Mouse (Mus musculus) 3T3-L1 (cell line): ENCODE results near the gene Cd300lg.

Source experiments
- DNase-seq: peaks from one replicate; pipeline ENCODE4 v3.0.0-alpha.2; 2015; ENCODE audit warnings: low read depth, low spot score

Cd300lg gene

GRCm38 (mm10) chr11:102041350-102041949 is at the start of gene Cd300lg:
Cd300lg (plus strand) TSS chr11:102041509.
- no peak for DNase-seq

GRCm38 (mm10) chr11:101991813-101992212 is 49.5 kb upstream of the Cd300lg start:
- DNase-seq = no peak

GRCm38 (mm10) chr11:101992411-101992810 is 48.9 kb upstream of the Cd300lg start:
- DNase-seq = no peak

GRCm38 (mm10) chr11:101994100-101994499 is 47.2 kb upstream of the Cd300lg start:
- no peak for DNase-seq

GRCm38 (mm10) chr11:101995938-101996337 is 45.4 kb upstream of the Cd300lg start:
- no peak for DNase-seq

- peak; percentile 49 for DNase-seq
Measured at GRCm38 (mm10) chr11:101998258-101998657, 43.1 kb upstream of the Cd300lg start.

GRCm38 (mm10) chr11:101999466-101999865 is 41.8 kb upstream of the Cd300lg start:
- peak; percentile 10 for DNase-seq

GRCm38 (mm10) chr11:102004251-102004650 is 37.1 kb upstream of the Cd300lg start:
- DNase-seq = no peak

- DNase-seq = no peak
Measured at GRCm38 (mm10) chr11:102006271-102006670, 35.0 kb upstream of the Cd300lg start.

GRCm38 (mm10) chr11:102006688-102007087 is 34.6 kb upstream of the Cd300lg start:
- no peak for DNase-seq

- no peak for DNase-seq
Measured at GRCm38 (mm10) chr11:102008372-102008771, 32.9 kb upstream of the Cd300lg start.

- DNase-seq = no peak
Measured at GRCm38 (mm10) chr11:102008954-102009637, 32.2 kb upstream of the Cd300lg start.

- DNase-seq = no peak
Measured at GRCm38 (mm10) chr11:102010140-102010539, 31.2 kb upstream of the Cd300lg start.

GRCm38 (mm10) chr11:102011510-102011909 is 29.8 kb upstream of the Cd300lg start:
- DNase-seq = no peak

- DNase-seq = no peak
Measured at GRCm38 (mm10) chr11:102013201-102013600, 28.1 kb upstream of the Cd300lg start.

- DNase-seq = no peak
Measured at GRCm38 (mm10) chr11:102015472-102015871, 25.8 kb upstream of the Cd300lg start.

- no peak for DNase-seq
Measured at GRCm38 (mm10) chr11:102016136-102016535, 25.2 kb upstream of the Cd300lg start.

GRCm38 (mm10) chr11:102019736-102020135 is 21.6 kb upstream of the Cd300lg start:
- no peak for DNase-seq

GRCm38 (mm10) chr11:102021196-102021595 is 20.1 kb upstream of the Cd300lg start:
- DNase-seq = no peak

- DNase-seq = no peak
Measured at GRCm38 (mm10) chr11:102023406-102023805, 17.9 kb upstream of the Cd300lg start.

- DNase-seq = no peak
Measured at GRCm38 (mm10) chr11:102024084-102024758, 17.1 kb upstream of the Cd300lg start.

- DNase-seq = no peak
Measured at GRCm38 (mm10) chr11:102024875-102025274, 16.4 kb upstream of the Cd300lg start.

- no peak for DNase-seq
Measured at GRCm38 (mm10) chr11:102025354-102025753, 16.0 kb upstream of the Cd300lg start.
